Mouse (Mus musculus): ENCODE measurements around the gene Mxi1. TPM values are rescaled to one million over a fixed set of nuclear protein-coding genes. Genes with fewer than 3 reads are reported as not detected.

Gene Mxi1
- polyA plus RNA-seq, 1 experiment from 2014 or later, result 29.3 TPM

DNA sequence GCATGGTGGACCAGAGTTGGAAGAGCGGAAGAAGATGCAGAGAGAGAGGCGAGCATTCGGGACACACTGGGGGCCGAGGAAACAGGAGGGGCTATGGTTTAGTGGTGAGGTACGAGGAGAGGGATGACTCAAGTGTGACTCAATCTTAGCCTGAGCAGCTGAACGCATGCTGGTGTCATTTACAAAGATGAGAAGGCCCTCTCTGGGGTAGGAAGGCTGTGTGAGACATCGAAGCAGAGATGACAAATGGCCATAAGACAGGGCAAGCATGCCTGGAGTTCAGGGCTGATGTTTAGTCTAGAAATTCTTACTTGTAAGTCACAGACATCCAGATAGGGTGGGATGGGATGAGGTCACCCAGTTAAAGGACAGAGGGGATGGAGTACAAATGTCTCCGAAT lies 98.1 kb downstream of the Mxi1 start:
- H3K36me3 ChIP-seq (ENCODE audit: control insufficient read depth, insufficient read depth, low read length), result no peaks in the 10 kb centered on the region
- peaks cover 7% of the 10 kb centered on the region; the same call in 1 of the 2 replicates for H3K4me1 ChIP-seq (ENCODE audit: control insufficient read depth, insufficient read depth, low read length)
- WGBS, result 59% methylated on average over 8 of the region's 8 CpGs
- H3K4me2 ChIP-seq (replicated peaks; ENCODE audit: low read depth, low read length), result no peak overlapping the region
- no peaks in the 10 kb centered on the region for H3K27me3 ChIP-seq (ENCODE audit: control insufficient read depth, insufficient read depth, low read length)
- no peak overlapping the region for H3K27ac ChIP-seq (ENCODE audit: low read length)
- H3K9me3 ChIP-seq (ENCODE audit: control insufficient read depth, low read depth, low read length), result peaks cover 8% of the 10 kb centered on the region; the same call in 1 of the 2 replicates
- ATAC-seq (ENCODE audit: insufficient number of reproducible peaks, insufficient read depth, low FRiP score, low read depth), result 0 out of 2 replicates have a peak, but pooled peaks have one; percentile 42
- H3K9ac ChIP-seq (replicated peaks; ENCODE audit: low read depth, low read length), result no peak overlapping the region
- no peak overlapping the region for H3K4me3 ChIP-seq (ENCODE audit: low read depth, low read length)

DNA sequence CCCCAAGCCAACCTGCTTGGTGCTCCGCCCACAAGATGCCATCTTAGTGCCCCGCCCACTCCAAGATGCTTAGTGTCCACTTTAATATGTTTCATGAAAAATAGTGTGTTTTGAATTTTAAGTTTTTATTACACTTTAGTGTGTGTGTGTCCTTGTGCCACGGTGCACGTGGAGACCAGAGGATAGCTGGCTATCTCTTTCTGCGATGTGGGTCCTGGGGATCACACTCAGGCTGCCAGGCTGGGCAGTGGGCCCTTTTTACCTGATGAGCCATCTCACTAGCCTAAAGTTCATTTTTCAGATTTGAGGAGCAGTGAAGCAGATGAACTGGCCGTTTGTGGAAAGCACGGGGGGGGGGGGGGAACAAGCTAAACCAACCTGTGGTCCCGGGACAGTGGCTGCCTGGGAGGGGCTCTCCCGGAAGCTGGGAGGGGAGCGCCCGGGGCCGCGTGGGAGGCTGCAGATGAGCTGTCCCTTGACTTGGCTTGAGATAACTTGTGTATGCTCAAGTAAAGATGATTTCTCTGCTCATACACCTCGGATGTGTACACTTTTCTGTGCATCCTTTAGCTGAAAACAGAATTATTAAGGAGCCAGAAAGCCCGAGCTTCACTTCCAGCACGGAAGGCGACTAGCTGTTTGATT lies 99.5 kb downstream of the Mxi1 start:
- Histone ChIP-seq H3K27me3 (ENCODE audit: control insufficient read depth, insufficient read depth, low read length) (no peaks in the 10 kb centered on the region), H3K36me3 (ENCODE audit: control insufficient read depth, insufficient read depth, low read length) (no peaks in the 10 kb centered on the region), H3K4me2 (replicated peaks; ENCODE audit: low read depth, low read length) (no peak overlapping the region), H3K9me3 (ENCODE audit: control insufficient read depth, low read depth, low read length) (peaks cover under 1% of the 10 kb centered on the region; the same call in 1 of the 2 replicates), H3K4me3 (ENCODE audit: low read depth, low read length) (no peak overlapping the region), H3K4me1 (ENCODE audit: control insufficient read depth, insufficient read depth, low read length) (peaks cover 7% of the 10 kb centered on the region; the same call in 1 of the 2 replicates), H3K9ac (replicated peaks; ENCODE audit: low read depth, low read length) (no peak overlapping the region), H3K27ac (ENCODE audit: low read length) (no peak overlapping the region)
- whole genome bisulfite sequencing, result 60% methylated on average over 17 of the region's 17 CpGs
- ATAC-seq (ENCODE audit: insufficient number of reproducible peaks, insufficient read depth, low FRiP score, low read depth), result no peak

DNA sequence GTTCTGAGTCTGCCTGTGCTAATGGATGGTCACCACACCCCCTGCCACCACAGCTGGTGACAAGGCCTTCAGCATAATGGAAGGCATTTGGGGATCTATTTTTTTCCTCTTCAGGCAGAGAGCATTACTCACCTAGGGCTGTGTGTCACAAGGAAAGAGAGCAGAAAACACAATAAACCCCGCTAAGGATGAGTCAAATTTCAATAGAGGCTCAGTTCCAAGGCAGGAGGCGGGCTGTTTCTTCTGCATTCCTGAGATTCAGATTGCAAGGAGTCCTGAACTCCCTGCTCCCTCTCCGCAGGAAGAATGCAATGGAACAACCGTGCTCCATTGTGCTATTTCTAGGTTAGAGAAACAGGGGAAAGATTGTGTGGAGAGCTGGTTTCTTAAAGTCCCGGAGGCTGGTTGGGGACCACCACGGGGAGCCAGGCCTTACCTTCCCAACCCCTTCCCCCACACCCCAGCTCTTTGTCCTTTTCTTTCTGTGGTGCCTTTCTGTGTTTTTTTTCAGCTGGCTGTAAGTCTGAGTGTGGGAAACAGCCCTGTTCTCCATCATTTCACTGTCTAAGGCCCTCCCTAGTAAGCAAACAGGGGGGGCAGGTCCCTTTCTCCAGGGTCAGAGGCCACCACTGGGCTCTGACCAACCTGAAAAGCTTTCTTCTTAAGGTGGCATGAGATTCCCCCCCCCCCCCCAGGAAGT lies 102.0 kb downstream of the Mxi1 start:
- Histone ChIP-seq H3K4me3 (ENCODE audit: low read depth, low read length) (no peak overlapping the region), H3K4me2 (replicated peaks; ENCODE audit: low read depth, low read length) (no peak overlapping the region), H3K4me1 (ENCODE audit: control insufficient read depth, insufficient read depth, low read length) (peaks cover 7% of the 10 kb centered on the region; the same call in 1 of the 2 replicates), H3K9me3 (ENCODE audit: control insufficient read depth, low read depth, low read length) (no peaks in the 10 kb centered on the region), H3K36me3 (ENCODE audit: control insufficient read depth, insufficient read depth, low read length) (no peaks in the 10 kb centered on the region), H3K27ac (ENCODE audit: low read length) (peak overlapping the region; percentile 34; the same call in 1 of the 2 replicates), H3K9ac (replicated peaks; ENCODE audit: low read depth, low read length) (no peak overlapping the region), H3K27me3 (ENCODE audit: control insufficient read depth, insufficient read depth, low read length) (no peaks in the 10 kb centered on the region)
- 17% methylated on average over 6 of the region's 6 CpGs for WGBS
- no peak for ATAC-seq (ENCODE audit: insufficient number of reproducible peaks, insufficient read depth, low FRiP score, low read depth)

GRCm38 (mm10) chr19:53413617-53414380 lies 103.5 kb downstream of the Mxi1 start:
- Histone ChIP-seq H3K9me3 (ENCODE audit: control insufficient read depth, low read depth, low read length) (no peaks in the 10 kb centered on the region), H3K4me2 (replicated peaks; ENCODE audit: low read depth, low read length) (no peak overlapping the region), H3K27me3 (ENCODE audit: control insufficient read depth, insufficient read depth, low read length) (no peaks in the 10 kb centered on the region), H3K4me3 (ENCODE audit: low read depth, low read length) (no peak overlapping the region), H3K4me1 (ENCODE audit: control insufficient read depth, insufficient read depth, low read length) (peaks cover 7% of the 10 kb centered on the region; the same call in 1 of the 2 replicates), H3K36me3 (ENCODE audit: control insufficient read depth, insufficient read depth, low read length) (no peaks in the 10 kb centered on the region), H3K27ac (ENCODE audit: low read length) (no peak overlapping the region), H3K9ac (replicated peaks; ENCODE audit: low read depth, low read length) (no peak overlapping the region)
- ATAC-seq (ENCODE audit: insufficient number of reproducible peaks, insufficient read depth, low FRiP score, low read depth), result no peak
- 73% methylated on average over 15 of the region's 15 CpGs for WGBS

- no peaks in the 10 kb centered on the region for H3K36me3 ChIP-seq (ENCODE audit: control insufficient read depth, insufficient read depth, low read length)
- H3K9ac ChIP-seq (replicated peaks; ENCODE audit: low read depth, low read length), result no peak overlapping the region
- WGBS, result 74% methylated on average over 11 of the region's 11 CpGs
- no peaks in the 10 kb centered on the region for H3K27me3 ChIP-seq (ENCODE audit: control insufficient read depth, insufficient read depth, low read length)
- no peak for ATAC-seq (ENCODE audit: insufficient number of reproducible peaks, insufficient read depth, low FRiP score, low read depth)
- no peak overlapping the region for H3K4me3 ChIP-seq (ENCODE audit: low read depth, low read length)
- no peak overlapping the region for H3K4me2 ChIP-seq (replicated peaks; ENCODE audit: low read depth, low read length)
- no peaks in the 10 kb centered on the region for H3K9me3 ChIP-seq (ENCODE audit: control insufficient read depth, low read depth, low read length)
- H3K4me1 ChIP-seq (ENCODE audit: control insufficient read depth, insufficient read depth, low read length), result peaks cover 7% of the 10 kb centered on the region; the same call in 1 of the 2 replicates
- H3K27ac ChIP-seq (ENCODE audit: low read length), result no peak overlapping the region
Observed at GRCm38 (mm10) chr19:53414650-53415049, 104.3 kb downstream of the Mxi1 start.

GRCm38 (mm10) chr19:53415198-53415597 lies 104.9 kb downstream of the Mxi1 start:
- ATAC-seq (ENCODE audit: insufficient number of reproducible peaks, insufficient read depth, low FRiP score, low read depth), result no peak
- Histone ChIP-seq H3K27ac (ENCODE audit: low read length) (no peak overlapping the region), H3K4me1 (ENCODE audit: control insufficient read depth, insufficient read depth, low read length) (peaks cover 7% of the 10 kb centered on the region; the same call in 1 of the 2 replicates), H3K9me3 (ENCODE audit: control insufficient read depth, low read depth, low read length) (no peaks in the 10 kb centered on the region), H3K9ac (replicated peaks; ENCODE audit: low read depth, low read length) (no peak overlapping the region), H3K4me2 (replicated peaks; ENCODE audit: low read depth, low read length) (no peak overlapping the region), H3K27me3 (ENCODE audit: control insufficient read depth, insufficient read depth, low read length) (no peaks in the 10 kb centered on the region), H3K4me3 (ENCODE audit: low read depth, low read length) (no peak overlapping the region), H3K36me3 (ENCODE audit: control insufficient read depth, insufficient read depth, low read length) (no peaks in the 10 kb centered on the region)
- 86% methylated on average over 17 of the region's 17 CpGs for WGBS

- no peak overlapping the region for H3K9ac ChIP-seq (replicated peaks; ENCODE audit: low read depth, low read length)
- WGBS, result 41% methylated on average over 5 of the region's 5 CpGs
- ATAC-seq (ENCODE audit: insufficient number of reproducible peaks, insufficient read depth, low FRiP score, low read depth), result no peak
- H3K9me3 ChIP-seq (ENCODE audit: control insufficient read depth, low read depth, low read length), result no peaks in the 10 kb centered on the region
- peaks cover 6% of the 10 kb centered on the region; the same call in 1 of the 2 replicates for H3K4me1 ChIP-seq (ENCODE audit: control insufficient read depth, insufficient read depth, low read length)
- H3K4me2 ChIP-seq (replicated peaks; ENCODE audit: low read depth, low read length), result no peak overlapping the region
- H3K36me3 ChIP-seq (ENCODE audit: control insufficient read depth, insufficient read depth, low read length), result no peaks in the 10 kb centered on the region
- H3K27ac ChIP-seq (ENCODE audit: low read length), result no peak overlapping the region
- H3K4me3 ChIP-seq (ENCODE audit: low read depth, low read length), result no peak overlapping the region
- no peaks in the 10 kb centered on the region for H3K27me3 ChIP-seq (ENCODE audit: control insufficient read depth, insufficient read depth, low read length)
Observed at GRCm38 (mm10) chr19:53419834-53420233, 109.5 kb downstream of the Mxi1 start.

DNA sequence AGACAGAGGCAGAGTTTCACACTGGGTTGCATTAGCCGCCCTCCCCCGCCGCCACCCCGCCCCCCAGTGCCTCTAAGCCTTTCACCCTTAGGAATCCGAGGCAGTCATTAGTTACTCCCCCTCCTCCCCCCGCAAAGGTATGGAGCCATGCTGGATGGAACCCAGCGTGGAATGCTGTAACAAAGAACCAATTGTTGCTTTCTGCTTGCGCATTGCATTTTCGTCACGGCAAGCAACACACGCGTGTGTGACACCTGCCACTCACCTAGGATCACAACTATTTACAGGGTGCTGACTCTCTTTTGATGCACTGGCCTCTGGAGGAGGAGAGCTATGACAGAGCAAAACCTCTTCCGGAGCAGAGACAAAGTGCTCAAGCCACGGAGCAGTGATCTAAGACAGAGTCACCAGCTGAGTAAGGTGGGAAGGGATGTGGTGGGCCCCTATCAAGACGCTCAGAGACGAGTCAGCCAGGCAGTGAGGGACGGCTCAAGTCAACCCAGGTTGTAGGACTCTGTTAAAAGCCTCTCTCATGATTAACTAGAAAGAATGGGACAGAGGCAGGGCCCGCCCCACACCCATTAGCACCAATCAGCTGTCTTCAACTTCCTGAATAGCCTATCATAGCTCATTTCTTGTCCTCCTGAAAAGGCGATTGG lies 110.7 kb downstream of the Mxi1 start:
- peak; percentile 95 for ATAC-seq (ENCODE audit: insufficient number of reproducible peaks, insufficient read depth, low FRiP score, low read depth)
- no peaks in the 10 kb centered on the region for H3K9me3 ChIP-seq (ENCODE audit: control insufficient read depth, low read depth, low read length)
- H3K36me3 ChIP-seq (ENCODE audit: control insufficient read depth, insufficient read depth, low read length), result no peaks in the 10 kb centered on the region
- peak overlapping the region; percentile 63 for H3K4me2 ChIP-seq (replicated peaks; ENCODE audit: low read depth, low read length)
- H3K27me3 ChIP-seq (ENCODE audit: control insufficient read depth, insufficient read depth, low read length), result no peaks in the 10 kb centered on the region
- WGBS, result 1% methylated on average over 19 of the region's 19 CpGs
- H3K4me1 ChIP-seq (ENCODE audit: control insufficient read depth, insufficient read depth, low read length), result peaks cover 6% of the 10 kb centered on the region; the same call in 1 of the 2 replicates
- H3K4me3 ChIP-seq (ENCODE audit: low read depth, low read length), result peak overlapping the region; percentile 33
- peak overlapping the region; percentile 50; the same call in 1 of the 2 replicates for H3K27ac ChIP-seq (ENCODE audit: low read length)
- no peak overlapping the region for H3K9ac ChIP-seq (replicated peaks; ENCODE audit: low read depth, low read length)
